Mouse (Mus musculus) subcutaneous adipose tissue, adult 2 months (tissue): ENCODE measurements around the gene Cyp2c37. TPM values are rescaled to one million over a fixed set of nuclear protein-coding genes. Genes with fewer than 3 reads are reported as not detected.

Source experiments
- polyA plus RNA-seq: library from polyadenylated mRNA; depleted of rRNA; stranded (reverse); fragments of >200 nt; gene quantifications from 2 replicates; pipeline ENCODE4 v1.2.3, GENCODE M21; 2012; ENCODE audit warnings: low replicate concordance; rRNA removed

Cyp2c37 gene
- polyA plus RNA-seq = 0.12 TPM in 1 of 2 replicates, not detected in the other

GRCm38 (mm10) chr19:39992140-39992539, at the start of gene Cyp2c37:
TSS of gene Cyp2c37 (plus strand) at chr19:39992424.

Other genes starting within 250 kb of the Cyp2c37 start
- 0.09 TPM in 1 of 2 replicates, not detected in the other for gene Cyp2c40, start 179.6 kb upstream of the Cyp2c37 start, polyA plus RNA-seq
- gene Cyp2c69, start 105.6 kb upstream of the Cyp2c37 start, polyA plus RNA-seq = 0.06 and 0.07 TPM in 2 replicates
- not detected in 2 replicates for gene Cyp2c54, start 81.4 kb downstream of the Cyp2c37 start, polyA plus RNA-seq
- gene Cyp2c50, start 97.3 kb downstream of the Cyp2c37 start, polyA plus RNA-seq = not detected in 2 replicates
- gene Cyp2c70, start 194.9 kb downstream of the Cyp2c37 start, polyA plus RNA-seq = 0.13 and 0.17 TPM in 2 replicates